Comparison of ENCODE assay signal across 8 mouse cellular contexts in the genomic region with DNA sequence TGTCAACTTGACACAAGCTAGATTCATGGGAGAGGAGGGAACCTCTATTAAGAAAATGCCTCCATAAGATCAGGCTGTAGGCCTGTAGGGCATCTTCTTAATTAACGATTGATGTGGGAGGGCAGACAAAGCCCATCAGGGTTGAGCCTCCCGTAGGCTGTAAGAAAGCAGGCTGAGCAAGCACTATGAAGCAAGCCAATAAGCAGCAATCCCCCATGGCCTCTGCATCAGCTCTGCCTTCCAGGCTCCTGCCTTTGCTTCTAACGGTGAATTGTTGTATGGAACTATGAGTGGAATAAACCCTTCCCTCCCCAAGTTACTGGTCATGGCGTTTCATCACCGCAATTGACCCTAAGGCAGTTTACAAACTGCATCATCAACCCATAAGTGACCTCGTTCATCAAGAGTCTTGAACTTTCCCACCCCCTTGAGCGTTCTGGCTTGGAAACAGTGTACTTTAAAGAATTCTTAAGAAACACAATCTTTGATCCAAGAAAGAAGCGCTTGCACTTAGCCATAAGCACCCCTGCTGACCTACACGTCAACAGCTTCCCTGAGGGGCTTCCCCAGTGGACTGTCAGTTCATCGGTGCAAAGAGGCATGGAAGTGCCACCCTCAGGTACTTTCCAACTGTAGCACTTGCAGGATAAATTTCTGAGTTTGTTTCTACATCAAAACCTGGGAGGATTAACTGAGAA. TPM values are rescaled to one million over a fixed set of nuclear protein-coding genes. Genes with fewer than 3 reads are reported as not detected.
DNase-seq lines count a peak whose midpoint lies in the region; ATAC-seq and TF ChIP-seq lines count a peak whose summit lies in the region.

No protein-coding gene starts in this region.

- DNase-seq in embryo, embryonic 9.5 days (ENCODE audit: extremely low spot score), result peak; percentile 27
- no peak for DNase-seq in embryo, embryonic 11 days
- DNase-seq in CH12.LX (ENCODE audit: extremely low read depth), result peak; percentile 62
- peak; percentile 25 for DNase-seq in forebrain, postnatal 0 days
- peak; percentile 43 for DNase-seq in retina, embryonic 14.5 days (ENCODE audit: low spot score)
- no peak for DNase-seq in urinary bladder, postnatal 10 days (ENCODE audit: low spot score)
- no peak for DNase-seq in adrenal gland, adult 18-20 months (ENCODE audit: low spot score in 2 of 2)

- peak overlapping the region; percentile 59 to 98 (median 73) for H3K4me3 ChIP-seq in CH12.LX (replicated peaks in 1 of 3; ENCODE audit: low read depth in 2 of 3, low read length in 2 of 3, poor library complexity in 1 of 3)
- peak overlapping the region; percentile 74 for H3K4me3 ChIP-seq in forebrain, postnatal 0 days (ENCODE audit: low read depth, low read length)
- H3K4me3 ChIP-seq in liver, embryonic 15.5 days (replicated peaks), result peak overlapping the region; percentile 69

- H3K9me3 ChIP-seq in CH12.LX (replicated peaks; ENCODE audit: low read length), result no peaks in the 10 kb centered on the region
- no peaks in the 10 kb centered on the region for H3K9me3 ChIP-seq in forebrain, postnatal 0 days (ENCODE audit: low read length)
- H3K9me3 ChIP-seq in liver, embryonic 15.5 days (replicated peaks), result no peaks in the 10 kb centered on the region

- WGBS in forebrain, postnatal 0 days, result 13% methylated on average over 10 of the region's 10 CpGs
- 46% methylated on average over 10 of the region's 10 CpGs for WGBS in liver, embryonic 15.5 days (ENCODE audit: insufficient replicate concordance)

- H3K36me3 ChIP-seq in CH12.LX (replicated peaks in 1 of 2; ENCODE audit: control insufficient read depth in 1 of 2, insufficient read depth in 1 of 2, low read length in 1 of 2), result no peaks in the 10 kb centered on the region
- no peaks in the 10 kb centered on the region for H3K36me3 ChIP-seq in forebrain, postnatal 0 days (ENCODE audit: insufficient read depth)
- no peaks in the 10 kb centered on the region for H3K36me3 ChIP-seq in liver, embryonic 15.5 days (replicated peaks)

- peak overlapping the region; percentile 54 for H3K9ac ChIP-seq in CH12.LX (ENCODE audit: insufficient read depth, low read depth)
- peak overlapping the region; percentile 93 for H3K9ac ChIP-seq in forebrain, postnatal 0 days
- no peak overlapping the region for H3K9ac ChIP-seq in liver, embryonic 15.5 days

- ATAC-seq in forebrain, postnatal 0 days, result no peak
- no peak for ATAC-seq in liver, embryonic 15.5 days (ENCODE audit: insufficient read depth)

- TF ChIP-seq EP300 in CH12.LX (IDR thresholded peaks at IDR 0.05; ENCODE audit: low read length), result no peak

- H3K4me1 ChIP-seq in CH12.LX (ENCODE audit: control insufficient read depth in 1 of 2, insufficient read depth in 2 of 2), result peaks cover 7 to 32% of the 10 kb centered on the region in 2 experiments
- H3K4me1 ChIP-seq in forebrain, postnatal 0 days (ENCODE audit: insufficient read depth), result 0 out of 2 replicates have a peak, but pooled peaks cover 9% of the 10 kb centered on the region
- H3K4me1 ChIP-seq in liver, embryonic 15.5 days (replicated peaks), result peaks cover 30% of the 10 kb centered on the region

- dilution Hi-C loops in CH12.LX (cut with MboI; ENCODE audit: extremely low pct_ligation_motif_present, extremely low pct_unique_long_range_greater_than_20kb, low sequenced_read_pairs), result no loop called here

- TF ChIP-seq POLR2A in CH12.LX (IDR thresholded peaks at IDR 0.05; ENCODE audit: low read depth, low read length), result no peak

- peak overlapping the region; percentile 85 for H3K4me2 ChIP-seq in CH12.LX (ENCODE audit: insufficient read depth, low read depth, poor library complexity, severe bottlenecking)
- peak overlapping the region; percentile 74 for H3K4me2 ChIP-seq in forebrain, postnatal 0 days (ENCODE audit: low read depth)
- peak overlapping the region; percentile 91 for H3K4me2 ChIP-seq in liver, embryonic 15.5 days

- H3K79me2 ChIP-seq in CH12.LX (replicated peaks; ENCODE audit: control insufficient read depth, extremely low read depth, insufficient read depth, poor library complexity, severe bottlenecking), result peaks cover 7% of the 10 kb centered on the region

- in situ Hi-C loops in CH12.LX (cut with MboI; ENCODE audit: low pct_ligation_motif_present, low pct_unique_long_range_greater_than_20kb, low sequenced_read_pairs), result loop anchor here (5.0 kb wide), 1 partner anchor 82 kb away; no protein-coding TSS in a partner anchor

- no peak for TF ChIP-seq CTCF in CH12.LX (conservative IDR thresholded peaks at IDR 0.05 in 1 of 2, IDR thresholded peaks at IDR 0.05 in 1 of 2; ENCODE audit: low read depth in 2 of 2, low read length in 2 of 2)
- TF ChIP-seq CTCF in forebrain, postnatal 0 days (IDR thresholded peaks at IDR 0.05; ENCODE audit: low read depth), result no peak

- no peak for TF ChIP-seq RAD21 in CH12.LX (IDR thresholded peaks at IDR 0.05; ENCODE audit: low read depth, low read length)

- peak overlapping the region; percentile 82 for H3K27ac ChIP-seq in CH12.LX (ENCODE audit: insufficient read depth, low read depth)
- H3K27ac ChIP-seq in forebrain, postnatal 0 days (ENCODE audit: low read depth, low read length), result peak overlapping the region; percentile 92
- H3K27ac ChIP-seq in liver, embryonic 15.5 days (replicated peaks), result no peak overlapping the region; the same call in 1 of the 2 replicates

- no peaks in the 10 kb centered on the region for H3K27me3 ChIP-seq in CH12.LX (replicated peaks)
- H3K27me3 ChIP-seq in forebrain, postnatal 0 days (ENCODE audit: insufficient read depth, low read length), result no peaks in the 10 kb centered on the region
- H3K27me3 ChIP-seq in liver, embryonic 15.5 days, result no peaks in the 10 kb centered on the region

TF ChIP-seq in CH12.LX, 34 proteins besides CTCF, POLR2A, EP300 and RAD21:
- TF ChIP-seq MAX (IDR thresholded peaks at IDR 0.05; ENCODE audit: low read length) (peak; percentile 27; the same call in 1 of the 2 replicates), UBTF (IDR thresholded peaks at IDR 0.05; ENCODE audit: low read depth, low read length) (0 out of 2 replicates have a peak, but pooled peaks have one; percentile 55), ETS1 (conservative IDR thresholded peaks at IDR 0.05; ENCODE audit: low read depth, low read length) (no peak), ZKSCAN1 (IDR thresholded peaks at IDR 0.05; ENCODE audit: borderline replicate concordance, low read depth, low read length) (no peak), E2F4 (IDR thresholded peaks at IDR 0.05; ENCODE audit: insufficient replicate concordance, low read depth, low read length) (no peak), SMC3 (IDR thresholded peaks at IDR 0.05; ENCODE audit: low read depth, low read length) (no peak), GABPA (IDR thresholded peaks at IDR 0.05; ENCODE audit: insufficient replicate concordance, low read depth, low read length) (no peak), IRF4 (IDR thresholded peaks at IDR 0.05; ENCODE audit: low read depth, low read length) (no peak), MEF2A (IDR thresholded peaks at IDR 0.05; ENCODE audit: borderline replicate concordance, low read depth, low read length) (0 out of 2 replicates have a peak, but pooled peaks have one; percentile 7), KAT2A (IDR thresholded peaks at IDR 0.05; ENCODE audit: insufficient replicate concordance, low read length) (no peak), MAZ (IDR thresholded peaks at IDR 0.05; ENCODE audit: low read depth, low read length) (peak; percentile 18; the same call in 1 of the 2 replicates)

RNA-seq across cellular contexts. Expression of a gene that starts 7.4 kb away (rescaled TPM):
- total RNA-seq in CH12.LX (2012; rRNA removed) (44.0 TPM in 2 replicates), CH12.LX (2014; rRNA removed) (122 and 123 TPM in 2 replicates)
- polyA plus RNA-seq in CH12.LX (2012; ENCODE audit: insufficient read length, low read depth), result 62.2 and 63.0 TPM in 2 replicates
- total RNA-seq in forebrain, postnatal 0 days (2014; rRNA removed), result 70.3 and 83.4 TPM in 2 replicates
- polyA plus RNA-seq in forebrain, postnatal 0 days (2015; fragmentation: Nextera tagmentation; extraction: Ambion mirVana), result 43.2 and 61.1 TPM in 2 replicates
- 17.9 and 19.5 TPM in 2 replicates for polyA plus RNA-seq in liver, embryonic 15.5 days (2015; fragmentation: Nextera tagmentation; extraction: Ambion mirVana)
- 100 to 1,000 TPM; 618 to 823 TPM for total RNA-seq in adrenal gland, adult 18-20 months (2021)

Comparison
In these comparisons a context has a peak if more than half of its experiments do, and no peak if none do; other contexts are left out.
1. DNase-seq: peak in embryo, embryonic 9.5 days (single experiment), CH12.LX (single experiment), forebrain, postnatal 0 days (single experiment) and retina, embryonic 14.5 days (single experiment); none in embryo, embryonic 11 days (single experiment), urinary bladder, postnatal 10 days (single experiment) and adrenal gland, adult 18-20 months (0 of 2).
2. Peak in every context shown above with its lines, with median percentiles within 50 percentile points of each other: H3K4me2 ChIP-seq and H3K4me3 ChIP-seq.